Mouse (Mus musculus): Measurements from ENCODE around the gene Picalm.

DNA sequence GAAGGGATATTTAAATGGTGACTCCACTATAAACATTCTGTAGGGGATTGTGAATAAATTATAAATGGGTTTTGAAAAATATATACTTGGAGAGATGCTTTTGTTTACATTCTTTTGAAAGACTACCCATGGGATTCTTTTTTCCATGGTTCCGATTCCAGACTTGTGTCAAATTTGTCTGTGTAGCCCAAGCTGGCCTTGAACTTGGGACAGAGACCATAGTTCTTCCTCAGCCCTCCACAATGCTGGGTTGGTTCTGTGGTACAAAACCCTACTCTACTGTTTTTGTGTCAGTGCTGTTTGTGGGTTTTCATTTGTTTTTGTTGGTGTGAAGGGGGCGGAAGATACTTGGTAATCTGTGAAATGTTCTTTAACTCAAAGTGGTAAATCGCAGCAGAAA lies 2.3 kb downstream of the Picalm start:
- TF ChIP-seq CTCF (conservative IDR thresholded peaks at IDR 0.05; ENCODE audit: insufficient read depth, insufficient read length, low read depth, low read length) (no peak), POLR2A (IDR thresholded peaks at IDR 0.05; ENCODE audit: low read depth, low read length) (no peak)
